Mouse (Mus musculus) splenic B cell, adult 2 months (primary cell): ENCODE results near the gene Hoxc9.

Experiments used
- DNase-seq: peaks from one replicate; pipeline ENCODE4 v3.0.0-alpha.2; 2011; ENCODE audit warnings: low read depth, low spot score
- H3K27me3 ChIP-seq: 2 replicates; pipeline ENCODE4 v1.6.1; 2012; ENCODE audit warnings: mild to moderate bottlenecking, low read length, moderate library complexity, mixed read lengths; ENCODE audit not compliant: control insufficient read depth, poor library complexity, insufficient read depth, severe bottlenecking
- H3K36me3 ChIP-seq: 2 replicates; pipeline ENCODE4 v1.6.1; 2012; ENCODE audit warnings: mild to moderate bottlenecking, low read length, moderate library complexity, mixed read lengths; ENCODE audit not compliant: control insufficient read depth, poor library complexity, insufficient read depth, severe bottlenecking

The Hoxc9 gene

DNA sequence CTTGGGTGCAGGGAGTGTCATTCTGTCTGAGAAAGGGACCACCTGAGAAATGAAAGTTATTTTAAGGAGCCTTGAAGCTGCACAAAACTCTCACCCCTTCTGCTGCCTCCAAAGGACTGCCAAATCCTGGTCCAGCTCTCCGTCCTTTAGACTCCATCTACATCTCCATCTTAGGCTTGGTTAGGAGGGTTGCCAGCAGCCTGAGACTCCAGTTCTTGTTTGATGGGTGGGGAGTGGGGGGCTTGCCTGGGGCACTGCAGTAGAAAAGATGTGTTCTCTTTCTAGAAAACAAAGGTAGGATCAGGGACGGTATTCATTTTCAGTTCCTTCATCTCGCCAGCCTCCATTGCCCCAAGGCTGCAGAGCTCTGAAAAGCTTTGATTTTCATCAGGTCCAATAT, 21.2 kb downstream of the Hoxc9 start:
- H3K36me3 ChIP-seq = no peaks in the 10 kb centered on the region
- no peak for DNase-seq
- H3K27me3 ChIP-seq = peaks cover 3% of the 10 kb centered on the region

DNA sequence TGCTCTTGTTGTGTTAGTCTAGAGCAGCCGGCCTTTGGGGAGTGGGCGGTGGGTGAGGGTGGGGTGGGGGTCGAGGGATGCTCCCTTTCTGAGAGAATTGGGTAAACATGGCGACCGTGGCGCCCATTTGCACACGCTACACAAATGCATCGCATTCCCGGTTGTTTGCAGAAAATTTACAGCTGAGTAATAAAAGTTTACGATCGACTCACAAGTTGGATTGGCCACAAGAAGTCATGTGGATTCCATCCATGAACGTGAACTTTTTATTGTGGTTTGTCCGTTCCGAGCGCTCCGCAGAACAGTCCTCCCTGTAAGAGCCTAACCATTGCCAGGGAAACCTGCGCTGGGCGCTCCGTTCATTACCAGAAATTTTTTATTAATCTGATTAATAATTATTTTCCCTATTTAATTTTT, 21.7 kb downstream of the Hoxc9 start, which contains the start of gene Hoxc6:
TSS of gene Hoxc6 (plus strand) at position 319 of the 417 bp plus-strand sequence.
- H3K36me3 ChIP-seq = no peaks in the 10 kb centered on the region
- peaks cover 3% of the 10 kb centered on the region for H3K27me3 ChIP-seq
- no peak for DNase-seq

GRCm38 (mm10) chr15:102998608-102999182, 22.5 kb downstream of the Hoxc9 start:
- no peak for DNase-seq
- H3K36me3 ChIP-seq = no peaks in the 10 kb centered on the region
- H3K27me3 ChIP-seq = peaks cover 3% of the 10 kb centered on the region

- Histone ChIP-seq H3K27me3 (peaks cover 3% of the 10 kb centered on the region), H3K36me3 (no peaks in the 10 kb centered on the region)
- peak; percentile 55 for DNase-seq
Measured at GRCm38 (mm10) chr15:102999183-102999831, 23.1 kb downstream of the Hoxc9 start.

GRCm38 (mm10) chr15:102999955-103000354, 23.7 kb downstream of the Hoxc9 start:
- no peaks in the 10 kb centered on the region for H3K36me3 ChIP-seq
- peaks cover 3% of the 10 kb centered on the region for H3K27me3 ChIP-seq
- DNase-seq = no peak

DNA sequence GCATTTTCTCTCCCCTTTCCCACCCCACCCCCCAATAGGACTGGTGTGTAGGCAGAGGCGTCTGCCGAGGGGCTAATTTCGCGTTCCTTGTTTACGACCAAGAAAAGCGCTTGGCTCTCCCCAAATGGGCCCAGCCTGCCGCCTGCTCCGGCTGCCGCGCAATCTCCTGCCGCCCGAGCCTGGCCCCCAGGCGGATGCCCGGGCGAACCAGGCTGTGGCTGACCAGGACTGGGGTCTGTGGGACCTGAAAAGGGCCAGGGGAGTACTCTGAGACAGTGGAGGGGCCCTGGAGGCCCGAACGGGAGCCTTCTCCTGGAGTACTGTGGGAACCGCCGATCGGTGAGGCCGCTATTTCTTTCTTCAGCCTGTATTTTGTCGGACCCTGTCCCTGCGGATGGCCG, 24.3 kb downstream of the Hoxc9 start:
- Histone ChIP-seq H3K27me3 (peaks cover 3% of the 10 kb centered on the region), H3K36me3 (no peaks in the 10 kb centered on the region)
- DNase-seq = no peak

GRCm38 (mm10) chr15:103001370-103001769, 25.1 kb downstream of the Hoxc9 start:
- H3K27me3 ChIP-seq = no peaks in the 10 kb centered on the region; the same call in 1 of the 2 replicates
- H3K36me3 ChIP-seq = no peaks in the 10 kb centered on the region
- DNase-seq = no peak

DNA sequence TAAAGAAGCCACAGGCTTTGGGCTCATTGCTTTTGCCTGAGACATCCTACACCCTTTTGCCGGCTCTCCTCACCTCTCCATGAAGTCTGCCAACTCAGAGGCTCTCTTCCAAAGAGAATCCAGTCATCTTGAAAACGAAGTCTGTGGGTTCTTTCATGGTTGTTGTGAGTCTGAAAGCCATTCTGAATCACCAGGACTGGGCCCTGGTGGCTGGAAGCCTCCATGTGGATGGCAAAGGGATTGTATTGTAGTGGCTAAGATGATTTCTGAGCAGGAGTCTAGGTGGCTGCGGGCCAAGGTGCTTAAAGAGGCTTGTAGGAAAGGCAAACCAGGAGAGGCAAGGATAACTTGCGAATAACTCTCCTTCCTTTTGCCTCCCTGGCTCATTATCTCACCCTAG, 25.9 kb downstream of the Hoxc9 start:
- DNase-seq = no peak
- no peaks in the 10 kb centered on the region; the same call in 1 of the 2 replicates for H3K27me3 ChIP-seq

DNA sequence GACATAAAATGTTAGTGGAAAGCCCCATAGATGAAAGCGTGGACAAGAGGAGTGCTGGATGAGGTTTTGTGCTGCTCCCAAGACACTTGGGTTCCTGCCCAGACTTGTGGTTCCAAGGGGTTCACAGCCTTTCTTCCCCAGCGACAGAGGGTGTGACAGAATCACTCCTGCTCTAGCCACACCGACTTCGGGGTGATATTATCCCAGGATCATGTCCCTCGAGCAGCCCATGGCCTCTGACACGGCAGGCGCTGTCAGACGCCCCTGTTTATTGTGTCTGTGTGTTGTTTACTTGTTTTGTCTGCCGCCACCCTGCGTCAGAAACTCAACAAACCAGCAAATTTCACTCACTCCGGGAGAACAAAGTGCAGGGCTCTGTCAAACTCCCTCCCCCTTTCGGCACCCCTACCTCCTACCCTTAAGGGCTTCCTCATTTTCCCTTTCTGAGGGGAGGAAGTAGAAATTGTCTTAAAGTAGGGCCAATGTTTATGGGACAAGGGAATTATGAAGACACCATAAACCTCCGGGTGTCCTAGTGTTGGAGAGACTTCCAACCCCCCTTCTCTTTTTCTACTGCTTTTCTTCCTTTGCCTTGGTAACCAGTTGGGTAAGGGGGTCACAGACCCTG, 26.7 kb downstream of the Hoxc9 start:
- no peaks in the 10 kb centered on the region for H3K36me3 ChIP-seq
- H3K27me3 ChIP-seq = no peaks in the 10 kb centered on the region
- DNase-seq = no peak

More for the DNA sequence above, 25.9 kb downstream of the Hoxc9 start:
- H3K36me3 ChIP-seq = no peaks in the 10 kb centered on the region

DNA sequence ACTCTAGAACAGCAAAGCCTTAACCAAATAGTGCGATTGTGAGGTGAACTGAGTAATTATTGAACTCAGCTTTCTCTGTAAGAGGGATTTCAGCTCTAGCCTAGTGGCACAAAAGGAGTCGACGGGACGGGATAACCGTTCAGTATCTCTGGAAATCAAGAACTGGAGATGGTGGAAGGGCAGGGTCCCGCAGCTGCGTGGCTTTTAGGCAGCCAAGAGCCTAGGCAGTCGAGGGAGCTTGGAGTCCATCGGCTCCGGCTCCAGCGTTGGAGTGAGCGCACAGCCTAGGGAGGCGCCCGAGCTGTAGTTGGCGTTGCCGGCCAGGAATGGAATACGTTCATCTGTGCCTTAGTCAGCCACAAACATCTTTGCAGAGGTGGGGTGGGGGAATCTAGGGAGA, 29.1 kb downstream of the Hoxc9 start:
- DNase-seq = no peak
- no peaks in the 10 kb centered on the region for H3K36me3 ChIP-seq
- no peaks in the 10 kb centered on the region for H3K27me3 ChIP-seq

DNA sequence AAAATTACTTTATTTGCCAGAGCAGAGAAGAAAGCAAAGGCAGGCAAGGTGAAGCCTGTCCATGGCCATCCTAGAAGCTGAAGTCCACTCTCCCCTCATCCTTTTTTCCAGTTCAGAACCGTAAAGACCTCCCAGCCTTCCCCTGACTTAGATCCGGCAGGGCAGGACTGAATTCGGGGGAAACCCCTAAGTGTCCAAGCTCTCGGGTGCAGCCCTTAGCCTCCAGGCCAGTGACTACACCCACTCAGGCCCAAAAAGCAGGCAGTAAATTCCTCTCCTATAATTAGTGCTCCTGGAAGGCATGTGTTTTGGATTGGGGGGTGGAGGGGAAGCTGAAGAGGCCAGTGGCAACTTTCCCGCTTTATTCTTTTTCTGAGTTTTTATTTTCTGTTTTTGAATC, 29.6 kb downstream of the Hoxc9 start:
- no peak for DNase-seq
- Histone ChIP-seq H3K27me3 (no peaks in the 10 kb centered on the region), H3K36me3 (no peaks in the 10 kb centered on the region)

GRCm38 (mm10) chr15:103006326-103006725, 30.1 kb downstream of the Hoxc9 start:
- Histone ChIP-seq H3K36me3 (no peaks in the 10 kb centered on the region), H3K27me3 (no peaks in the 10 kb centered on the region)
- no peak for DNase-seq

DNA sequence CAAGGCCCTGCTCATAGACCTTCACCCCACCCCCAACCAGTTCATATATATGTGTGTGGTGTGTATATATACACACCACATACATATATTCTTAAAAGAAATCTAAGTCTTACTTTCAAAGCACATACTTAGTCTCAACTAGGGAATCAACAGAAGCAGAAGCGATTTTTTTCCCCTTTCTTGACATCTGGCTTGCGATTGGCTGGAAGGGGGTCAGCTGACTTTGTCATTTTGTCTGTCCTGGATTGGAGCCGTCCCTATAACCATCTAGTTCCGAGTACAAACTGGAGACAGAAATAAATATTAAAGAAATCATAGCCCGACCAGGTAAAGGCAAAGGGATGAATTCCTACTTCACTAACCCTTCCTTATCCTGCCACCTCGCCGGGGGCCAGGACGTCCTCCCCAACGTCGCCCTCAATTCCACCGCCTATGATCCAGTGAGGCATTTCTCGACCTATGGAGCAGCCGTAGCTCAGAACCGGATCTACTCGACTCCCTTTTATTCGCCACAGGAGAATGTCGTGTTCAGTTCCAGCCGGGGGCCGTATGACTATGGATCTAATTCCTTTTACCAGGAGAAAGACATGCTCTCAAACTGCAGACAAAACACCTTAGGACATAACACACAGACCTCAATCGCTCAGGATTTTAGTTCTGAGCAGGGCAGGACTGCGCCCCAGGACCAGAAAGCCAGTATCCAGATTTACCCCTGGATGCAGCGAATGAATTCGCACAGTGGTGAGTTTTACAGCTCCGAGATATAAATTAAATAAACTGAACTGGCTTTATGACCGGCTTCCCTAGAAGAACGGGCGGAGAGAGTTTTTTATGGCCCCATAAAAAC, 33.2 kb downstream of the Hoxc9 start:
- H3K36me3 ChIP-seq = no peaks in the 10 kb centered on the region
- DNase-seq = no peak
- H3K27me3 ChIP-seq = no peaks in the 10 kb centered on the region

GRCm38 (mm10) chr15:103010112-103010846, 34.0 kb downstream of the Hoxc9 start:
- no peaks in the 10 kb centered on the region; the same call in 1 of the 2 replicates for H3K27me3 ChIP-seq
- no peak for DNase-seq

More at GRCm38 (mm10) chr15:103010112-103010846, 34.0 kb downstream of the Hoxc9 start:
- H3K36me3 ChIP-seq = no peaks in the 10 kb centered on the region
